Mouse (Mus musculus) C2C12 (cell line): ENCODE results near the gene Prnp.

Source experiments
- CEBPB ChIP-seq: IDR thresholded peaks from one replicate; pipeline ENCODE4 v1.6.1; 2011; ENCODE audit warnings: low read depth, mild to moderate bottlenecking, control low read depth, moderate library complexity
- CTCF ChIP-seq: IDR thresholded peaks from one replicate; pipeline ENCODE4 v1.5.1; 2011; ENCODE audit not compliant: control insufficient read depth, insufficient read depth, insufficient read length
- MAX ChIP-seq: IDR thresholded peaks from one replicate; pipeline ENCODE4 v1.6.1; 2011; ENCODE audit warnings: mild to moderate bottlenecking, control low read depth
- MYOD1 ChIP-seq: IDR thresholded peaks from one replicate; pipeline ENCODE4 v1.6.1; 2011; ENCODE audit warnings: low read depth; ENCODE audit not compliant: control insufficient read depth, insufficient read length
- MYOG ChIP-seq: IDR thresholded peaks from one replicate; pipeline ENCODE4 v1.6.1; 2011; ENCODE audit not compliant: control insufficient read depth, insufficient read length; ENCODE audit errors: extremely low read depth
- USF1 ChIP-seq: IDR thresholded peaks from one replicate; pipeline ENCODE4 v1.6.1; 2011; ENCODE audit warnings: low read depth, mild to moderate bottlenecking, control low read depth, moderate library complexity

- TF ChIP-seq CTCF: no peak
- no peak for TF ChIP-seq MAX
- TF ChIP-seq USF1: no peak
- TF ChIP-seq CEBPB: no peak
- no peak for TF ChIP-seq MYOG
- TF ChIP-seq MYOD1: no peak
These were observed 17.2 kb upstream of the Prnp start for GRCm38 (mm10) chr2:131892534-131892933.
